Mouse (Mus musculus): ENCODE measurements at regions not wholly inside any gene's neighbourhood (a gene's known extent, or its start where the extent isn't known, plus 50 kb on each side); places are given as distances from the start of the nearest gene placed in this dataset.
"Not testable (repeated sequence)": the region's sequence is repeated elsewhere in the genome, so short reads cannot be mapped to it uniquely, and the experiment has no call there.

- DNase-seq (ENCODE audit: low spot score) = no peak
These were observed 112.6 kb downstream of the Tomm20 start for GRCm38 (mm10) chr8:126833006-126833405.

GRCm38 (mm10) chr8:126832163-126832978 is 113.3 kb downstream of the Tomm20 start:
- DNase-seq (ENCODE audit: low spot score) = no peak

DNA sequence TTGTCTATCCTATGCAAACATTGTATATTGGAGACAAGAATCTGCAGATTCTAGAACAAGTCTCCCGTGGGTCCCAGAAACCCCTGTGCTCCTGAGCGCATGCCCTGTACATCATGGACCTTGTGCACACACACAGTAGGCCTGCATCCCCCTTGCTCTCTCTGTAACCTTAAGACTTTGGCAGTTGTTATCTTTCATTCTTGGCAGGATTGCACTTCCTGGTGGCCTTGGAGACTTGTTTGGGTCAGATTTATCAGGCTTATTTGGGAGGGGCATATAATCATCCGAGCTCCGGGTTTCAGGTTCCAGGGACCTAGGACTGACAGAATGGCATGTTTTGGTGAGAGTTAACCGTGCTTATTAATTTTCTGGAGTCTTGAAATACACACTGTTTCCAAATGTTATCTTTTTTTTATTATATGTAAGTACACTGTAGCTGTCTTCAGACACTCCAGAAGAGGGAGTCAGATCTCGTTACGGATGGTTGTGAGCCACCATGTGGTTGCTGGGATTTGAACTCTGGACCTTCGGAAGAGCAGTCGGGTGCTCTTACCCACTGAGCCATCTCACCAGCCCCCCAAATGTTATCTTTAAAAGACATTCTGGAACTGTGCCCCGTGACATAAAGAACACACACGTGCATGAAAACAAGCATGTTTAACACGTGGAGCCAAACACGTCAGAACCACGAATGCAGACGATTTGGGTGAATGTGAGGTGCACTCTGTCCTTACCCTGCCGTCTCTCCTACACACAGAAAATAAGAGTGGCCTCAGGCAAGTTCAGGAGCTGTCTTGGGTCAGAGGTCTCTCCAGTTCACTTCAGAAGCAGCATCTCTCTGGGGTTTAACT is 114.1 kb downstream of the Tomm20 start:
- no peak for DNase-seq (ENCODE audit: low spot score)

GRCm38 (mm10) chr8:126830242-126830530 is 115.5 kb downstream of the Tomm20 start:
- DNase-seq (ENCODE audit: low spot score) = no peak

DNA sequence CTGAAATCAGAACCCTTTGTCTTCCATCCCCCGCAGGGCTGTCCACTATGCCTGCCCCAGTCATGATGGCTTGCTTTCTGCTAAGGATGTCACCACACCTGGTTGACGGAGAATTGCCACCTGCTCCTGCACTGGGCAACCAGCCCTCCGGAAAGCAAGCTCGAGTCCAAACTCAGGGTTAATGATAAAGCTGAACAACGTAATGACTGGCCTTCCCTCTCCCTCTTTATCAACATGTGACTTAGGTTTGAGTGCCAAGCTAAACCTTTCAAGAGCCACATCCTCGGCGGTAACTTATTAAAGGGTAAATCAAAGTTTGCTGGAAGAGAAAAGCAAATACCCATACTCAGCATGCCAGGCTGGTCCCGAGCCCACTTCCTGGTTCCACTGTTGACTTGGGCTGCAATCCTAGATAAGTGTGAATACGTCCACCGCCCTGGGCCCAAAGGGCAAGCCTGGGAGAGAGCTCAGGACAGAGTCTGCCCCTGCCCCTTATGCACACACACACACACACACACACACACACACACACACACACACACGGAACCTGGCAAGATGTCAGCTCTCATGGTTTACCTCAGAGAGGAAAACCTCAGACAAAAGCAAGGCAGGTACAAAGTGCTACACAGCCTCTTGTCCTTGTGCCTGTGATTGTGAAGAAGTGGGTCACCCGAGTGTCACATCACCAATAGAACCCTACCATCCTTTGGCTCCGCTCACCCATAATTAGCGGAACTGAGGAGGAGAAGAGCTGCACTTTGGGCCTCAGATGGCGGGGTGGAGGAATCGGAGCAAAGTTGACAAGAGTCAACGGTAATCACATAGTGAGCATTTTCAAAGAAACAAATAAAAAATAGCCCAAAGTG is 116.0 kb downstream of the Tomm20 start:
- DNase-seq (ENCODE audit: low spot score) = peak; percentile 38

DNA sequence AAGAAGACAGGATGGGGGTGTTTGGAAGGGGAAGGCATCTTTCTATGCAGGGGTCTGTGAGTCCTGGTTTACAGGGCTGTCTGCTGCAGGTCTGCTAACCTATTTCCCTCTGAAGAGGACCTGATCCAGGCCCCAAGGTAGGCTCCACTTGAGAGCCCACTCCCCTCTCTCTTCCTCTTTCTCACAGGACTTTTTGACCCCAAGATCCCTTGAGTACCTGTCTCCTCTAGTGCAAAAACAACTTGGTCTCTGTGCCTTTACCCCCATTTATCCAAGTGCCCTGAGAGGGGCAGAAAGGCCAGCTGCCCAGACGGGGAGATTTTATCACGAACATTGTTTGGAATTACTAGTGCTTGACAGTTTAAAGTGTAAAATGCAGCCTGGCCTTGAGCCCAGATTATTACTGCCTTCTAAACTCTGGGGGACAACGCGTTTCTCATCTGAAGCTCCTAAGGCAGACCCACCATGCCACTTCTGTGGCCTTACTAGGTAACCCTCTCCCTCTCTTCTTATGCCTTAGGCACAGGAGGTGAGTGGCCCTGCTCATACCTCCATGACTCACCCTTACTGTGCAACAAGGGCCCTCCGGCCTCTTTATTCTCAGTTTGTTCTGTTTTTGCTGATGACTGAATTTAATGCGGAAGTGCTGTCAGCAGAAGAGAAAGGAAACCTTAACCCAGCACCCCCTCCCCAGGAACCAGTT is 117.8 kb downstream of the Tomm20 start:
- DNase-seq (ENCODE audit: low spot score) = no peak

GRCm38 (mm10) chr8:126826328-126827285 is 119.0 kb downstream of the Tomm20 start:
- peak; percentile 56 for DNase-seq (ENCODE audit: low spot score)

DNA sequence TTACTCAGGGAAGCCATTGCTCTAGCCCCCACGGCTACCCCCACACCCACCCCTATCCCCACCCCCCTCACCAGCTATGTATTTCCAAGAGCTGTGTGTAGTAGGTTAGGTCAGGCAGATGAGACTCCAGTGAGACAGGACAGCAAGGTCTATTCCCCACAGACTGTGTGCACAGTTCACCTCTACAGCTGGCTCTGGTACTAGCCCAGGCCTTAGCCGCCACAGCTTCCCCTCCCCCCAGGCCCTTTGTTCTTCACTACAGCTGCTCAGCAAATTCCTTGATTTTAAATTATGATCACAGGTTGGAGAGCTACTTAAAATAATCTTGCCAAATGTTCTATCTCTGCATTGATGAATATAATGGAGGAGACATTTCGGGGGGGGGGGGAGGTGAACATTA is 119.8 kb downstream of the Tomm20 start:
- no peak for DNase-seq (ENCODE audit: low spot score)

DNA sequence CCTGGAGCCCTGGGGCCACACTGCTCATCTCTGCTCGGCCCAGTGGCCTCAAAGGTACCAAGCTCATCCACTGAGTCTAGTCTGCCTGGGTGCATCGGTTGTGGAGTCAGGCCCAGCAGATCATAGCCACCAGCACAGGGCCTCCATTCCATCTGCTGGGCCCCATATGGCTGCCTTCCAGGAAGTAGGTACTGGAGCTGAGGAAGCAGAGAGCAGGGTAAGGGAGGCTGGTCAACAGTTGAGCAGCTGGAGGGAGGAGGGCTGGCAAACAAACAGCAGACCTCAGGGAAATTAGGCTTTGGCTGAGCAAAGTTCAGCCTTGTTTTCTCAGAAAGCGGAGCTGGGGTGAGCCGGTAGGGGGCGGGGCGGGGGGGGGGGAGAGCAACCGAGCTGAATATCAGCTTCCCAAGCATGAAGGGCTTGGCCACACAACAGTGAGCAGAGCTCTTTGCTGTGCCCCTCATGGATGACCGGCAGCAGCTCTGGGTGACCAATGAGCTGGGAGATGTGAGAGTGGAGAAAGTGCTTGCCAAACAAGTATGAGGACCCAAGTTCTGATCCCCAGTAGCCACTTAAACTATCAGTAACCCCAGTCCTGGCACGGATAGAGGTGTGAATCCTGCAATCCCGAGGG is 121.0 kb downstream of the Tomm20 start:
- DNase-seq (ENCODE audit: low spot score) = peak; percentile 45

GRCm38 (mm10) chr8:126822269-126822668 is 123.4 kb downstream of the Tomm20 start:
- no peak for DNase-seq (ENCODE audit: low spot score)

DNA sequence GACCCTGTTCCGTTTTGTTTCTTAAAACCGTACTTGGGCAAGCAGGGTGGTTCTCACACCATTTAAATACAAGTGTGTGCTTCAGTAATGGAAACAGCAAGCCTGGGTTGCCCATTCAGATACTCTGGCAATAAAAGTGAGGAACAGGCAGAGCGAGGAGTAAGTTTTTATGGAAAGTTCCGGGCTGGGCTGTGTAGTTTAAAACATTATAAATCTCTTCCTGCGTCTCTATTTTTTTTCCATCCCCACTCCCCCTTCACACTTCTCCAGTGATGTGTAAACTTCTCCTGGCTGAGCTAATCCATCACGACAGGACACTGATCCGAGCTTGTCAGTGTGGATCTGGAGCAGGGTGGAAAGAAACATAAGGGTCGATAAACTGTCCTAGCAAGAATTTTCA is 124.4 kb downstream of the Tomm20 start:
- no peak for DNase-seq (ENCODE audit: low spot score)

- no peak for DNase-seq (ENCODE audit: low spot score)
These were observed 125.1 kb downstream of the Tomm20 start for GRCm38 (mm10) chr8:126820502-126820901.

GRCm38 (mm10) chr8:126819261-126819660 is 126.4 kb downstream of the Tomm20 start:
- no peak for DNase-seq (ENCODE audit: low spot score)

DNA sequence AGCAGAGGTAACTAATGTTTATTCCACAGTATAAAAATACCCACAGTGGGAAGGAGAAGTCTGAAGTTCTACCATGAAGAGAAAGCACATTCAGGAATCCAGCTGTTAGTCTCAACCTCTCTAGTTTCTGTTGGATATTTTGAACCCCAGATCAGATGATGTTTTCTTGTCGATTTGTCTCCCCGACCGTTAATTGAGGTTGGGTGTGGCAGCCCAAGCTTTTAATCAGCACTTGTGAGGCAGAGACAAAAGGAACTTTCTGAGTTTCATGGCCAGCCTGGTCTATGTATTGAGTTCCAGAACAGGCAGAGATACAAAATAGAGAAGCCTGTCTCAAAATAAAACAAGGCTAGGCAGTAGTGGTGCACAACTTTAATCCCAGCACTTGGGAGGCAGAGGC is 129.5 kb downstream of the Tomm20 start:
- no peak for DNase-seq (ENCODE audit: low spot score)

DNA sequence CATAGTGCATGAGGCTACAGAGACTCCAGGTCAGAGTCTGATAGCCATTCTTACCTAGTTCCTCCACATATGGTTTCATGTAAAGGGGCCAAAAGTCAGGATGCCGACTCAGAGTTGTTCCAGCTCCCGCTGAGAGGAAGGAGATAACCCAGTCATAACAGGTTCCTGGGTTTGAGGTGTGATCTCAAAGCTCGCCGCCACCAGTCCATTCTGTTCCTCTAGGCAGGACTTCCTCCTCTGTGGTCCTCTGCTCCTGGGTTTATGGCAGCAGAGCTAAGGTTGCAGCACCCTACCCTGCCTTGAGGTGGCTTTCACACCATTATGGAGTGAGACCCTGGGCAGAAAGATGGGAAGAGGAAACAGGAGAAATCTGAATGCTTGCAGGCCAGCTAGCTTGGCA is 131.2 kb downstream of the Tomm20 start:
- no peak for DNase-seq (ENCODE audit: low spot score)

- no peak for DNase-seq (ENCODE audit: low spot score)
These were observed 132.0 kb downstream of the Tomm20 start for GRCm38 (mm10) chr8:126813621-126814020.

DNA sequence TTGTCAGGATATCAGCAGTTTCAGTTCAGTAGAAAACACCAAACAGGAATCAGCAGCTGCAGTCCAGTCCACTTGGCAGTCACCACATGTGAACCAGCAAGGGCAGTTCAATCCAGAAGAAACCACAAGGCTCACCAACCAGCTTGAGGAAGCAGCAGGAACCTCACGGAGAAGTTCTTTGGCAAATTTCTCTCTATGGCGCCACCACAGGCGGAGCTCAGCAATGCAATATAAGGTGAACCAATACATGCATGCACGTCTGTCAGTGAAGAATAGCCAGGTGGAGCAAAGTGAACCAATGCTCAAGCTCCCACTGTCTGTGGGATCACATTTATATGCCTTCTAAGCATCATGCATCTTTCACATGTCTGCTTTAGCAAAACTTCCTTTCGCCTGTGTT is 132.9 kb downstream of the Tomm20 start:
- no peak for DNase-seq (ENCODE audit: low spot score)

DNA sequence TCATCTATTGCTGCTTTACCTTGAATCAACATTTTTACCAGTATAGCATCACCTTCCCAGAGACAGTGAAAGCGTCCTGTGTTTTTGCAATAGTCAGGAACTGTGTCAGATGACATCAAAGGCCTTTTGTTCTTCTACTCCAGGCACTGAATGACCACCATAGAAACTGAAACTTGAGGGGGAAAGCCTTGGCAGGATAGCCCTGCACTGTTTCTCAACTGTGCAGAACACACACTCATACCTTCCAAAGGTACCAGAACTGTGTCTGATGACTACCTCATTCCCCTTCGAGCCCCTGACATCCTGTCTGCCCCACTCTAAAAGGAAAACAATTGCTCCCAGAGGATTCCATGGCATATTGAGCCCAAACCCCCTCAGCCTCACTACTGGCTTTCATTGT is 134.3 kb downstream of the Tomm20 start:
- not testable (repeated sequence) for DNase-seq (ENCODE audit: low spot score)

DNA sequence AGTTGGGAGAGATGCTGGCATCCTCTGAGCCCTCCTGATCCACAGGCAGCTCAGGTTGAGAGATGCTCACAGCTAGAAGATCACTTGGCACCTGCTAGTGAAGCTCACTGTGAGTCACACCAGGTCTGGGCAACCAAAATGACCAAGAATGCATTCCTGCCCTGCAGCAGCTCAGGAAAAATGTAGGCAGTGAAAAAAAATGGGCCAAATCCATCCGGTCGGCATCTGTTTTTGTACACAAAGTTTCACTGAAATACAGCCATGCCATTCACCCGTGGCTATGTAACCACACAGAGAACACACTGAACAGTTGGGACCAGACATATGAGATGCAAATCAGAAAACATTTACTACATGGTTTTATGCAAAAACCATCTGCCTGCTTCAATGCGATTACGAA is 135.1 kb downstream of the Tomm20 start:
- no peak for DNase-seq (ENCODE audit: low spot score)

DNA sequence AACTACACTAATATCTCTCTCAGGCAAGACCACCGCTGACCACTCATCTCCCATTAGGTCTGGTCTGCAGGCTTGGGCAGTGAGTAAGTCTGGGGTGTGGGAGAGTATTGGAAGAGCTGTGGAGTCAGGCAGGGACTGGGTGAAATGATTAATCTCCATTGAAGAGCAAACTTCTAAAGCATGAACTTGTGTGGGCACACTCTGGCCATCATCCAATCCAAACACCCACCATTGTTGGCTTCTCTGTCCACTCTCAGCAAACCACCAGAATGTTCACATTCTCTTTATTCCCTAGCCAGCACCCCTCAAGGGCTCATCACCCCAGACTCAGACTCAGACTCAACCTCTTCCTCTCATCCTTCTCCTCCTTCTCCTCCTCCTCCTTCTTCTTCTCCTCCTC is 136.3 kb downstream of the Tomm20 start:
- DNase-seq (ENCODE audit: low spot score) = no peak
